Mouse (Mus musculus) C2C12 (cell line): ENCODE results near the gene Cx3cl1. TPM values are rescaled to one million over a fixed set of nuclear protein-coding genes. Genes with fewer than 3 reads are reported as not detected.

Source experiments
- H3K27me3 ChIP-seq: one replicate; pipeline ENCODE4 v1.6.1; 2011; ENCODE audit not compliant: control insufficient read depth, insufficient read depth, insufficient read length
- H3K36me3 ChIP-seq: one replicate; pipeline ENCODE4 v1.6.1; 2011; ENCODE audit not compliant: control insufficient read depth, insufficient read depth
- H3K4me3 ChIP-seq: one replicate; pipeline ENCODE4 v1.5.1; 2011; ENCODE audit warnings: mild to moderate bottlenecking, control low read depth; ENCODE audit not compliant: poor library complexity, insufficient read depth, severe bottlenecking
- H3K79me2 ChIP-seq: one replicate; pipeline ENCODE4 v1.6.1; 2011; ENCODE audit not compliant: control insufficient read depth, insufficient read depth
- H3K79me3 ChIP-seq: one replicate; pipeline ENCODE4 v1.6.1; 2011; ENCODE audit warnings: low read depth, control low read depth
- H3ac ChIP-seq: one replicate; pipeline ENCODE3; 2011; ENCODE audit warnings: low read depth; ENCODE audit not compliant: control insufficient read depth, insufficient read length
- CEBPB ChIP-seq: IDR thresholded peaks from one replicate; pipeline ENCODE4 v1.6.1; 2011; ENCODE audit warnings: low read depth, mild to moderate bottlenecking, control low read depth, moderate library complexity
- CTCF ChIP-seq: IDR thresholded peaks from one replicate; pipeline ENCODE4 v1.5.1; 2011; ENCODE audit not compliant: control insufficient read depth, insufficient read depth, insufficient read length
- FOSL1 ChIP-seq: IDR thresholded peaks from one replicate; pipeline ENCODE4 v1.8.0; 2011; ENCODE audit warnings: mild to moderate bottlenecking, low read length; ENCODE audit not compliant: poor library complexity, insufficient read depth, severe bottlenecking
- MAX ChIP-seq: IDR thresholded peaks from one replicate; pipeline ENCODE4 v1.6.1; 2011; ENCODE audit warnings: mild to moderate bottlenecking, control low read depth
- MYOD1 ChIP-seq: IDR thresholded peaks from one replicate; pipeline ENCODE4 v1.6.1; 2011; ENCODE audit warnings: low read depth; ENCODE audit not compliant: control insufficient read depth, insufficient read length
- MYOG ChIP-seq: IDR thresholded peaks from one replicate; pipeline ENCODE4 v1.6.1; 2011; ENCODE audit not compliant: control insufficient read depth, insufficient read length; ENCODE audit errors: extremely low read depth
- USF1 ChIP-seq: IDR thresholded peaks from one replicate; pipeline ENCODE4 v1.6.1; 2011; ENCODE audit warnings: low read depth, mild to moderate bottlenecking, control low read depth, moderate library complexity
- polyA plus RNA-seq: library from polyadenylated mRNA; unstranded; fragments of >200 nt; fragmentation: generic; extraction: Trizol; gene quantifications from one replicate; pipeline ENCODE4 v1.2.1, GENCODE M21; 2012; ENCODE audit warnings: missing spikeins

Gene Cx3cl1
- polyA plus RNA-seq, 1 experiment, result 12.5 TPM

GRCm38 (mm10) chr8:94776346-94776745 lies 4.5 kb downstream of the Cx3cl1 start:
- no peak for TF ChIP-seq FOSL1
- no peak for TF ChIP-seq MYOD1
- TF ChIP-seq CTCF, result no peak
- TF ChIP-seq MAX, result no peak
- TF ChIP-seq MYOG, result no peak
- TF ChIP-seq USF1, result no peak
- no peak for TF ChIP-seq CEBPB
- Histone ChIP-seq H3K27me3 (no peaks in the 10 kb centered on the region), H3K4me3 (no peak overlapping the region), H3K79me3 (peaks cover 5% of the 10 kb centered on the region), H3K36me3 (peaks cover 9% of the 10 kb centered on the region), H3K79me2 (peaks cover 40% of the 10 kb centered on the region), H3ac (no peak overlapping the region)

- H3K79me3 ChIP-seq, result peaks cover 5% of the 10 kb centered on the region
- peaks cover 9% of the 10 kb centered on the region for H3K36me3 ChIP-seq
- H3K27me3 ChIP-seq, result no peaks in the 10 kb centered on the region
- H3K79me2 ChIP-seq, result peaks cover 30% of the 10 kb centered on the region
- H3K4me3 ChIP-seq, result no peak overlapping the region
- no peak for TF ChIP-seq CEBPB
- H3ac ChIP-seq, result no peak overlapping the region
These were observed 6.2 kb downstream of the Cx3cl1 start for GRCm38 (mm10) chr8:94778036-94778435.

DNA sequence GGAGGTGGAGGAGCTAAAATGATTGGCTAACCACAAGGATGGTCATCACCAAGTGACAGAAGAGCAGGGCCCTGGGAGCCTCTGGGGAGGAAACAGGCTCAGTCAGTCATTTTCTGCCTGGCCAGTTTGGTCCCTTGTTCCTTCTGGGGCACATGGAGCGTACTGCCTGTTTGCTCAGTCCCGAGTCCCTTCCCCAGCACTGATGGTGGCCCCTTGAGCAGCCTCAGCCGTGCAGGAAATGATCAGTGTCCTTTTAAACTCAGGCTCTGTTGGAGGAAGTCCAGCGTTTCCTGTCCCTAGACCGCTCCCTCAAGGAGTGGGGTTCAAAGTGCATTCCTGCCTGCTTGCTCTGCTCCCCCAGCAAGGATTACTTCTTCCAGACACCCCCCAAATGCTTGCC lies 6.7 kb downstream of the Cx3cl1 start:
- no peaks in the 10 kb centered on the region for H3K27me3 ChIP-seq
- no peak overlapping the region for H3K4me3 ChIP-seq
- TF ChIP-seq FOSL1 (no peak), MAX (no peak), CTCF (no peak), CEBPB (no peak), USF1 (no peak), MYOG (no peak), MYOD1 (no peak)

DNA sequence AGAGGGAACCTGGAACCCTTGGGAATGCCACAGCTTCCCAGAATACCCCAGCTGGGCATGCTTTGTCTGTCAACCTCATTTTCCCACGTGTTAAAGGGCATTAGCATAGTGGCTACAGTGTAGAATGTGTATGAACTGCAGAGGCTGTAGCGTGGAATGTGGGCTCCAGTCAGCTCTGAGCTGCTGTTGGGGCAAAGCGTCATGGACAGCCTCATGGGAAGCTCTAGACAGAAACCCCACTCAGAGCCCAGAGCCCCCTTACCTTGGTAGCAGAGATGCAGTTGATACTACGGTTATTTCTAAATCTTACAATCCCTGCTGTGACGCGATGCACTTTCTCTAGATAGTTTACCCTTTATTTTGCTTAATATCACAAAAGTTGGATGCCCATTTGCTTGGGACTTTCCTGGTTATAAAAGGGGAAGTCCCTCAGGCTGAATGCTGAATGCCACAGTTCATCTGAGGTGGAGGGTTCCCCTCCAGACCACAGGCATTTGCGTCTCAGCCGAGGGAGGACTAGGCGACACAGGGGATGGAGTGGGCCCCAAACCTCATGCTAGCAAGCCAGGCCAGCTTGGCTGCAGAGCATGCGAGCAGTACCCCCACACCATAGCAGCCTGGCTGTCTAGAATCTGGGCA lies 7.2 kb downstream of the Cx3cl1 start:
- no peak for TF ChIP-seq CEBPB
- no peak for TF ChIP-seq MAX
- no peak for TF ChIP-seq MYOG
- TF ChIP-seq MYOD1, result no peak
- TF ChIP-seq CTCF, result no peak
- no peak for TF ChIP-seq USF1
- TF ChIP-seq FOSL1, result no peak
- Histone ChIP-seq H3K36me3 (peaks cover 9% of the 10 kb centered on the region), H3ac (no peak overlapping the region), H3K4me3 (no peak overlapping the region), H3K79me2 (peaks cover 21% of the 10 kb centered on the region), H3K27me3 (no peaks in the 10 kb centered on the region), H3K79me3 (peaks cover 4% of the 10 kb centered on the region)

More for the DNA sequence above, 6.7 kb downstream of the Cx3cl1 start:
- no peak overlapping the region for H3ac ChIP-seq
- peaks cover 5% of the 10 kb centered on the region for H3K79me3 ChIP-seq
- H3K36me3 ChIP-seq, result peaks cover 9% of the 10 kb centered on the region
- peaks cover 26% of the 10 kb centered on the region for H3K79me2 ChIP-seq

- Histone ChIP-seq H3K27me3 (no peaks in the 10 kb centered on the region), H3ac (no peak overlapping the region), H3K79me3 (peaks cover 2% of the 10 kb centered on the region), H3K79me2 (peaks cover 14% of the 10 kb centered on the region), H3K36me3 (peaks cover 9% of the 10 kb centered on the region), H3K4me3 (no peak overlapping the region)
- TF ChIP-seq MYOD1, result no peak
- no peak for TF ChIP-seq CEBPB
- TF ChIP-seq MYOG, result no peak
- TF ChIP-seq MAX, result no peak
- no peak for TF ChIP-seq CTCF
- TF ChIP-seq USF1, result no peak
- TF ChIP-seq FOSL1, result no peak
These were observed 7.9 kb downstream of the Cx3cl1 start for GRCm38 (mm10) chr8:94779534-94780294.
